Comparison of ENCODE assay signal across 22 mouse cellular contexts in genomic region chr11:114321974-114322373, GRCm38 (mm10).
DNase-seq lines count a peak whose midpoint lies in the region; ATAC-seq and TF ChIP-seq lines count a peak whose summit lies in the region.
"Had no signal": no experiment of that assay in that cellular context is flagged by ENCODE, and none has a peak within 500 bp of the region (broad histone marks: within the 10 kb centered on the region; RNA-seq: fewer than 3 reads in every experiment).

No protein-coding gene starts in this region.

- H3K27ac ChIP-seq in forebrain, embryonic 16.5 days (ENCODE audit: low read length) = peak overlapping the region; percentile 52
- no peak overlapping the region for H3K27ac ChIP-seq in forebrain, postnatal 0 days (ENCODE audit: low read depth, low read length)
- peak overlapping the region; percentile 6; the same call in 1 of the 2 replicates for H3K27ac ChIP-seq in hindbrain, embryonic 15.5 days (replicated peaks)
- H3K27ac ChIP-seq in hindbrain, embryonic 12.5 days = no peak overlapping the region
- H3K27ac ChIP-seq: embryonic facial prominence, embryonic 12.5 days; gastrocnemius, adult 2 months; heart, embryonic 13.5 days; hindbrain, embryonic 10.5 days; intestine, embryonic 15.5 days had no signal

- DNase-seq in CD4-positive, CD25-positive, alpha-beta regulatory T cell, adult 2 months (ENCODE audit: low read depth, low spot score) = peak; percentile 25
- no peak for DNase-seq in forebrain, postnatal 0 days
- DNase-seq in thymus, postnatal 14 days = peak; percentile 41
- DNase-seq in thymus, postnatal 25 days = no peak
- DNase-seq: adrenal gland, adult 2 months; adrenal gland, postnatal 25 days; B cell, adult 2 months; cerebellum, adult 8-10 months; cerebellum, postnatal 14 days; embryo, embryonic 11 days; gastrocnemius, adult 2 months; gastrocnemius, postnatal 25 days; kidney, adult 18-20 months had no signal

- no peaks in the 10 kb centered on the region for H3K9me3 ChIP-seq in forebrain, embryonic 16.5 days (ENCODE audit: control insufficient read depth, low read length)
- no peaks in the 10 kb centered on the region for H3K9me3 ChIP-seq in forebrain, postnatal 0 days (ENCODE audit: low read length)
- no peaks in the 10 kb centered on the region for H3K9me3 ChIP-seq in hindbrain, embryonic 15.5 days
- H3K9me3 ChIP-seq in hindbrain, embryonic 12.5 days (replicated peaks) = no peaks in the 10 kb centered on the region
- H3K9me3 ChIP-seq: embryonic facial prominence, embryonic 12.5 days; heart, embryonic 13.5 days; hindbrain, embryonic 10.5 days; intestine, embryonic 15.5 days had no signal

- H3K9ac ChIP-seq in forebrain, embryonic 16.5 days (replicated peaks; ENCODE audit: low read depth, low read length) = no peak overlapping the region
- H3K9ac ChIP-seq in forebrain, postnatal 0 days = no peak overlapping the region
- H3K9ac ChIP-seq in hindbrain, embryonic 15.5 days = no peak overlapping the region
- H3K9ac ChIP-seq in hindbrain, embryonic 12.5 days = no peak overlapping the region
- H3K9ac ChIP-seq: embryonic facial prominence, embryonic 12.5 days; heart, embryonic 13.5 days; intestine, embryonic 15.5 days had no signal

- no peaks in the 10 kb centered on the region for H3K27me3 ChIP-seq in forebrain, embryonic 16.5 days (replicated peaks; ENCODE audit: control insufficient read depth, insufficient read depth, low read length)
- H3K27me3 ChIP-seq in forebrain, postnatal 0 days (ENCODE audit: insufficient read depth, low read length) = no peaks in the 10 kb centered on the region
- H3K27me3 ChIP-seq in hindbrain, embryonic 15.5 days = no peaks in the 10 kb centered on the region
- H3K27me3 ChIP-seq in hindbrain, embryonic 12.5 days = peaks cover 8% of the 10 kb centered on the region; the same call in 1 of the 2 replicates
- H3K27me3 ChIP-seq: embryonic facial prominence, embryonic 12.5 days; intestine, embryonic 15.5 days; Patski had no signal

- WGBS in forebrain, embryonic 16.5 days = 66% methylated on average over 12 of the region's 12 CpGs
- 63% methylated on average over 12 of the region's 12 CpGs for WGBS in forebrain, postnatal 0 days
- WGBS in hindbrain, embryonic 15.5 days = 74% methylated on average over 12 of the region's 12 CpGs
- WGBS in hindbrain, embryonic 12.5 days = 84% methylated on average over 12 of the region's 12 CpGs

- ATAC-seq in CD4-positive, CD25-positive, alpha-beta regulatory T cell, adult 4 months = no peak
- no peak for ATAC-seq in forebrain, embryonic 16.5 days
- ATAC-seq in forebrain, postnatal 0 days = no peak
- ATAC-seq in hindbrain, embryonic 15.5 days (ENCODE audit: low FRiP score, low read depth) = no peak
- no peak for ATAC-seq in hindbrain, embryonic 12.5 days (ENCODE audit: low FRiP score)
- ATAC-seq: intestine, embryonic 15.5 days; Patski had no signal

- no peaks in the 10 kb centered on the region for H3K36me3 ChIP-seq in forebrain, embryonic 16.5 days (ENCODE audit: control insufficient read depth, insufficient read depth)
- H3K36me3 ChIP-seq in forebrain, postnatal 0 days (ENCODE audit: insufficient read depth) = no peaks in the 10 kb centered on the region
- no peaks in the 10 kb centered on the region for H3K36me3 ChIP-seq in hindbrain, embryonic 15.5 days
- no peaks in the 10 kb centered on the region for H3K36me3 ChIP-seq in hindbrain, embryonic 12.5 days
- H3K36me3 ChIP-seq: embryonic facial prominence, embryonic 12.5 days; heart, embryonic 13.5 days; hindbrain, embryonic 10.5 days; intestine, embryonic 15.5 days had no signal

- TF ChIP-seq CTCF in forebrain, postnatal 0 days (IDR thresholded peaks at IDR 0.05; ENCODE audit: low read depth) = no peak

- no peak overlapping the region for H3K4me2 ChIP-seq in forebrain, embryonic 16.5 days (ENCODE audit: low read length)
- H3K4me2 ChIP-seq in forebrain, postnatal 0 days (ENCODE audit: low read depth) = no peak overlapping the region
- no peak overlapping the region for H3K4me2 ChIP-seq in hindbrain, embryonic 15.5 days
- no peak overlapping the region for H3K4me2 ChIP-seq in hindbrain, embryonic 12.5 days (replicated peaks)
- H3K4me2 ChIP-seq: embryonic facial prominence, embryonic 12.5 days; heart, embryonic 13.5 days; intestine, embryonic 15.5 days had no signal

- no peak overlapping the region for H3K4me3 ChIP-seq in forebrain, embryonic 16.5 days (replicated peaks; ENCODE audit: low read length)
- no peak overlapping the region for H3K4me3 ChIP-seq in forebrain, postnatal 0 days (ENCODE audit: low read depth, low read length)
- H3K4me3 ChIP-seq in hindbrain, embryonic 15.5 days = no peak overlapping the region
- no peak overlapping the region for H3K4me3 ChIP-seq in hindbrain, embryonic 12.5 days
- H3K4me3 ChIP-seq: embryonic facial prominence, embryonic 12.5 days; gastrocnemius, adult 2 months; heart, embryonic 13.5 days; hindbrain, embryonic 10.5 days; intestine, embryonic 15.5 days had no signal

- 0 out of 2 replicates have a peak, but pooled peaks cover 5% of the 10 kb centered on the region for H3K4me1 ChIP-seq in forebrain, embryonic 16.5 days (replicated peaks; ENCODE audit: control insufficient read depth, insufficient read depth, low read length)
- H3K4me1 ChIP-seq in forebrain, postnatal 0 days (ENCODE audit: insufficient read depth) = no peaks in the 10 kb centered on the region
- H3K4me1 ChIP-seq in hindbrain, embryonic 15.5 days (replicated peaks) = peaks cover 17% of the 10 kb centered on the region
- H3K4me1 ChIP-seq in hindbrain, embryonic 12.5 days = peaks cover 6% of the 10 kb centered on the region; the same call in 1 of the 2 replicates

Comparison
In these comparisons a context has a peak if more than half of its experiments do, and no peak if none do; other contexts are left out.
1. DNase-seq: peak in CD4-positive, CD25-positive, alpha-beta regulatory T cell, adult 2 months (single experiment) and thymus, postnatal 14 days (single experiment); none in forebrain, postnatal 0 days (single experiment) and thymus, postnatal 25 days (single experiment).
2. H3K27ac ChIP-seq: peak in forebrain, embryonic 16.5 days (single experiment) and hindbrain, embryonic 15.5 days (single experiment); none in forebrain, postnatal 0 days (single experiment) and hindbrain, embryonic 12.5 days (single experiment).